Mouse (Mus musculus): ENCODE measurements around the gene Gm49387. TPM values are rescaled to one million over a fixed set of nuclear protein-coding genes. Genes with fewer than 3 reads are reported as not detected.
A peak's percentile ranks its signal among the peaks of the same experiment; 100 is the strongest.

The Gm49387 gene
- polyA plus RNA-seq, 1 experiment from 2014 or later, result 1.7 TPM

DNA sequence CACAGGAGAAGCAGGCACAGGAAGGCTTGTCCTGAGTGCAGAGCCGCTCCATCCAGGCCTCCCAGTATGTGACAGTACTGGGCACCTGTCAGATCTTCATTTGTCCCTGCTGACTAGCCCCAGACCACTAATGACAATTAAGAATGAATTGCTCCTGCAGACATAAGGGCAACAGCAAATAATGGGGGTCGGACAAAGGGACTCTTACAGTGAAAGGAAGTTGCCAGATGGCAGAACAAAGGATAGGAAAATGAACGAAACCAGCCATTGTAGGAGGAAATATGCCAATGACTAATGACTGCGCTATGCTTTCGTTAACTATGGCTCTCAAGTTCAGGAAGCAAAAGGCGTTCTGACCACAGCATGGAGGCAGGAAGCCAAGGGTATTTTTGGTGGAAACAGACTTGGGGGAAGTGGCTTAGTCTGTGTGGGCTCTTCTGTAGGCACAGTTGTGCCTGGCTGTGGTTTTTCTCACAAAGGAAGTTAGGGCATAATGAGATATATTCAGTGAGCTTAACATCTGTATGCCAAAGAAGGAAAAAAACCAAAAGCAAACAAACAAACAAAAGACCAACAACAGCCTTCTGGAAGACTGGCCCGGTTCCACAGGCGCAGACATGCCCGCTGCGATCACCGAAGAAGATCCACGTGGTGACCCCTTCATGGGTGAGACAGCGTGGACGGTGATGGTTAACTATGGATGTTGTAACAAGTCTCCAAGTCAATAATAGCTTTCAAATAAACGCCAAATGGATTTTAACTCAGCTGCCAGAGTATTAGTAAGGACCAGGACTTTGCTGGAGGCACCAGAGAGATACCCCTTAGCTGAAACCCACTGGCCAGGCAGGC, 29.2 kb upstream of the Gm49387 start:
- H3K4me1 ChIP-seq (ENCODE audit: control insufficient read depth, insufficient read depth, low read depth, low read length), result peaks cover 13% of the 10 kb centered on the region
- H3K9me3 ChIP-seq (ENCODE audit: control insufficient read depth, low read length), result no peaks in the 10 kb centered on the region
- peak overlapping the region; percentile 64 for H3K27ac ChIP-seq (ENCODE audit: low read depth, low read length)
- 47% methylated on average over 15 of the region's 15 CpGs for WGBS
- ATAC-seq, result peak; percentile 31; the same call in 1 of the 2 replicates
- no peaks in the 10 kb centered on the region for H3K27me3 ChIP-seq (replicated peaks; ENCODE audit: control insufficient read depth, insufficient read depth, low read length)
- H3K9ac ChIP-seq (ENCODE audit: low read depth, low read length), result peak overlapping the region; percentile 14; the same call in 1 of the 2 replicates
- H3K36me3 ChIP-seq (ENCODE audit: control insufficient read depth, insufficient read depth, low read length), result peaks cover 10% of the 10 kb centered on the region; the same call in 1 of the 2 replicates
- H3K4me2 ChIP-seq (ENCODE audit: low read length), result no peak overlapping the region
- no peak overlapping the region for H3K4me3 ChIP-seq (ENCODE audit: low read length)

DNA sequence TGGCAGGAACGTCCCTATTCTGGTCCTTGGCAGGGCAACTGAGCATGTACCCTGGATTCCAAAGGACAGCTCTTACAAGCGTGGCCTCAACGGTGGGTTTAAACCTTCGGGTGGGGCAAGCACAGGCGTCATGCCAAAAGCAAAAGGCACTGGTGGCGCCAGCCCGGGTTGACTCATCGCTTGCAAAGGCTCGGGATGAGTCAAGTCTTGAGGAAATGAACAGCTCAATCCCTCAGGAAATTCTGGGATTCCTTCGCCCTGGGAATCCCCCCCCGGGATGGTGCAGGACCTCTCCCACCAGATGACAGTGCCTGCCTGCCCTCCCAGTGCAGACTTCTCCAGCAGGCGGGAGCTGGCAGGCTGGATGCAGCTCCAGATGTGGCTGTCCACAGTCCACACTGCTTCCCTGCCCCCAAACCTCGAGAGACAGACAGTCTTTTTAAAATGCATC, 28.5 kb upstream of the Gm49387 start:
- Histone ChIP-seq H3K36me3 (ENCODE audit: control insufficient read depth, insufficient read depth, low read length) (peaks cover 10% of the 10 kb centered on the region; the same call in 1 of the 2 replicates), H3K27me3 (replicated peaks; ENCODE audit: control insufficient read depth, insufficient read depth, low read length) (no peaks in the 10 kb centered on the region), H3K4me1 (ENCODE audit: control insufficient read depth, insufficient read depth, low read depth, low read length) (peaks cover 16% of the 10 kb centered on the region), H3K4me2 (ENCODE audit: low read length) (no peak overlapping the region), H3K27ac (ENCODE audit: low read depth, low read length) (peak overlapping the region; percentile 64), H3K4me3 (ENCODE audit: low read length) (no peak overlapping the region), H3K9ac (ENCODE audit: low read depth, low read length) (peak overlapping the region; percentile 14), H3K9me3 (ENCODE audit: control insufficient read depth, low read length) (no peaks in the 10 kb centered on the region)
- 40% methylated on average over 13 of the region's 13 CpGs for WGBS
- peak; percentile 57 for ATAC-seq

DNA sequence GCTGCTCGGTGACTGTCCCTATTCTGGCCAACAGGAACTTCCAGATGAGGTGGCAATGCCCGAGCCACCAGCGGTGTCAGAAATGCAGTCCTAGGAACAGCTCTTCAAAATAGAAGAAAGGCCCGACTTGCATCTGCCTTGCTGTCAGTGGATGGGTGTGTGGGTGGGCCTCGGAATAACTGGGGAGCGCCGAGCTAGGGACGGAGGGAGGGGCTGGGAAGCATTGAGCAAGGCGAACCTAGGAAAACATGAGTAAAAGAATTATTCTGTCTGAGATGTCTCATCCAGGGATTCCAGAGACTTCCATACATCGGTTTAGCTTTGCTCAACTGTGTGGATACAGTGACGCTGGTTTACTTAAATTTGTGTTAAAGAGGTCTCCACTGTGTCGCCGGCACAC, 27.6 kb upstream of the Gm49387 start:
- H3K4me1 ChIP-seq (ENCODE audit: control insufficient read depth, insufficient read depth, low read depth, low read length), result peaks cover 25% of the 10 kb centered on the region
- H3K9me3 ChIP-seq (ENCODE audit: control insufficient read depth, low read length), result no peaks in the 10 kb centered on the region
- H3K27ac ChIP-seq (ENCODE audit: low read depth, low read length), result no peak overlapping the region; the same call in 1 of the 2 replicates
- no peak overlapping the region for H3K4me2 ChIP-seq (ENCODE audit: low read length)
- no peak for ATAC-seq
- no peak overlapping the region for H3K4me3 ChIP-seq (ENCODE audit: low read length)
- H3K27me3 ChIP-seq (replicated peaks; ENCODE audit: control insufficient read depth, insufficient read depth, low read length), result no peaks in the 10 kb centered on the region
- WGBS, result 79% methylated on average over 13 of the region's 13 CpGs
- H3K9ac ChIP-seq (ENCODE audit: low read depth, low read length), result no peak overlapping the region
- peaks cover 10% of the 10 kb centered on the region; the same call in 1 of the 2 replicates for H3K36me3 ChIP-seq (ENCODE audit: control insufficient read depth, insufficient read depth, low read length)

DNA sequence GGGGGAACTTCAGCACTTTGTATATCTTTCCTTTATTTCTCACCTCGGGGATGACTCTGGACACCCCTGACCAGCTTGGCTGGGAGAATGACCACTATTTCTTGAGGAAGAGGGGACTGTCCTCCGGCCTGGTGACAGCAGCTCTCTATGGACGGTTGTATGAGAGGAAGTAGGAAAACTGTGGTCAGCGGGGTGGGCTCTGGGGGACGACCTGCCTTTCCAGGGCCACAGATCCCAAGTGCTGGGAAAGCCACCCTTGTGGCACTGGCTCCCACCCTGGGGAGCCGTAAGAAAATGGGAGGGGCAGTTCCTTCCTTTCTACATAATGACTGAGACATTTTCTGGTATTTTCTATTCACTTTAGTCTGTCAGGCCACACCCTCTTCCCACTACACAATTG, 27.1 kb upstream of the Gm49387 start:
- H3K4me1 ChIP-seq (ENCODE audit: control insufficient read depth, insufficient read depth, low read depth, low read length), result peaks cover 28% of the 10 kb centered on the region
- H3K27ac ChIP-seq (ENCODE audit: low read depth, low read length), result no peak overlapping the region
- no peak overlapping the region for H3K9ac ChIP-seq (ENCODE audit: low read depth, low read length)
- no peaks in the 10 kb centered on the region for H3K9me3 ChIP-seq (ENCODE audit: control insufficient read depth, low read length)
- no peak overlapping the region for H3K4me3 ChIP-seq (ENCODE audit: low read length)
- 83% methylated on average over 6 of the region's 6 CpGs for WGBS
- H3K4me2 ChIP-seq (ENCODE audit: low read length), result no peak overlapping the region
- no peak for ATAC-seq
- no peaks in the 10 kb centered on the region for H3K27me3 ChIP-seq (replicated peaks; ENCODE audit: control insufficient read depth, insufficient read depth, low read length)
- peaks cover 10% of the 10 kb centered on the region; the same call in 1 of the 2 replicates for H3K36me3 ChIP-seq (ENCODE audit: control insufficient read depth, insufficient read depth, low read length)

DNA sequence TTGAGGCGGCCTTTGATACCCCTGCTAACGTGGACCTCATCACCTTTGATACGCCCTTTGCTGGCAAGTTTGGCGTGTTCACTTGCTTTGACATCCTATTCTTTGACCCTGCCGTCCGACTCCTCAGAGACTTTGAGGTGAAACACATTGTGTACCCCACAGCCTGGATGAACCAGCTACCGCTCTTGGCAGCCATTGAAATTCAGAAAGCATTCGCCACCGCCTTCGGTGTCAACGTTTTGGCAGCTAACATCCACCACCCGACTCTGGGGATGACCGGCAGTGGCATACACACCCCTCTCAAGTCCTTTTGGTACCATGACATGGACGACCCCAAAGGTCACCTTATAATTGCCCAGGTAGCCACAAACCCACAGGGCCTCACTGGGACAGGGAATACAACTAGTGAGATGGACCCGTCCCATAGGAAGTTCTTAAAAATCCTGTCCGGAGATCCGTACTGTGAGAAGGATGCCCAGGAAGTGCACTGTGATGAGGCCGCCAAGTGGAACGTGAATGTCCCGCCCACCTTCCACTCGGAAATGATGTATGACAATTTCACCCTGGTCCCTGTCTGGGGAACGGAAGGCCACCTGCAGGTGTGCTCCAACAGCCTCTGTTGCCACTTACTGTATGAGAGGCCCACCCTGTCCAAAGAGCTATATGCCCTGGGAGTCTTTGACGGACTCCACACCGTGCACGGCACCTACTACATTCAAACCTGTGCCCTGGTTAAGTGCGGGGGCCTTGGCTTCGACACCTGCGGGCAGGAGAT, 26.4 kb upstream of the Gm49387 start:
- no peak overlapping the region for H3K4me3 ChIP-seq (ENCODE audit: low read length)
- no peak overlapping the region for H3K9ac ChIP-seq (ENCODE audit: low read depth, low read length)
- WGBS, result 95% methylated on average over 28 of the region's 28 CpGs
- no peak overlapping the region for H3K27ac ChIP-seq (ENCODE audit: low read depth, low read length)
- H3K27me3 ChIP-seq (replicated peaks; ENCODE audit: control insufficient read depth, insufficient read depth, low read length), result no peaks in the 10 kb centered on the region
- peaks cover 10% of the 10 kb centered on the region; the same call in 1 of the 2 replicates for H3K36me3 ChIP-seq (ENCODE audit: control insufficient read depth, insufficient read depth, low read length)
- peaks cover 35% of the 10 kb centered on the region for H3K4me1 ChIP-seq (ENCODE audit: control insufficient read depth, insufficient read depth, low read depth, low read length)
- no peaks in the 10 kb centered on the region for H3K9me3 ChIP-seq (ENCODE audit: control insufficient read depth, low read length)
- H3K4me2 ChIP-seq (ENCODE audit: low read length), result no peak overlapping the region
- ATAC-seq, result no peak

DNA sequence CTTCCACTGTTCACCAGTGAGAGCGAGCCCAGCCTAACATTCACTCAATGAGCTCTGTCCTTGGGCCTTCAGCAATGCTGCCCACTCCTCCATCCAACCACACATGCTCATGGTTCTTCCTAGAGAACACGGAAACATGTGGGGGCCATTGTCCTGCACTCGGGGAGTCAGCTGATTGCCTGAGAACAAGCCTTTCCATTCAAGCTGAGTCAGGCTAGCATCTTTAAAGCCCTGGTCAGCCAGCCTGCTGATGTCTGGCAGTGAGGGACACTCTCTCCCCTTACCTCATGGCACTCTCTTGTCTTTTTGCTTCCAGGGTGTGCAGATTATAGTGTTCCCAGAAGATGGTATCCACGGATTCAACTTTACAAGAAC, 24.9 kb upstream of the Gm49387 start:
- no peak overlapping the region for H3K4me3 ChIP-seq (ENCODE audit: low read length)
- H3K9me3 ChIP-seq (ENCODE audit: control insufficient read depth, low read length), result no peaks in the 10 kb centered on the region
- H3K4me1 ChIP-seq (ENCODE audit: control insufficient read depth, insufficient read depth, low read depth, low read length), result peaks cover 42% of the 10 kb centered on the region
- peaks cover 10% of the 10 kb centered on the region; the same call in 1 of the 2 replicates for H3K36me3 ChIP-seq (ENCODE audit: control insufficient read depth, insufficient read depth, low read length)
- H3K27ac ChIP-seq (ENCODE audit: low read depth, low read length), result no peak overlapping the region
- no peaks in the 10 kb centered on the region for H3K27me3 ChIP-seq (replicated peaks; ENCODE audit: control insufficient read depth, insufficient read depth, low read length)
- WGBS, result 83% methylated on average over 4 of the region's 4 CpGs
- H3K9ac ChIP-seq (ENCODE audit: low read depth, low read length), result no peak overlapping the region
- ATAC-seq, result no peak
- no peak overlapping the region for H3K4me2 ChIP-seq (ENCODE audit: low read length)

DNA sequence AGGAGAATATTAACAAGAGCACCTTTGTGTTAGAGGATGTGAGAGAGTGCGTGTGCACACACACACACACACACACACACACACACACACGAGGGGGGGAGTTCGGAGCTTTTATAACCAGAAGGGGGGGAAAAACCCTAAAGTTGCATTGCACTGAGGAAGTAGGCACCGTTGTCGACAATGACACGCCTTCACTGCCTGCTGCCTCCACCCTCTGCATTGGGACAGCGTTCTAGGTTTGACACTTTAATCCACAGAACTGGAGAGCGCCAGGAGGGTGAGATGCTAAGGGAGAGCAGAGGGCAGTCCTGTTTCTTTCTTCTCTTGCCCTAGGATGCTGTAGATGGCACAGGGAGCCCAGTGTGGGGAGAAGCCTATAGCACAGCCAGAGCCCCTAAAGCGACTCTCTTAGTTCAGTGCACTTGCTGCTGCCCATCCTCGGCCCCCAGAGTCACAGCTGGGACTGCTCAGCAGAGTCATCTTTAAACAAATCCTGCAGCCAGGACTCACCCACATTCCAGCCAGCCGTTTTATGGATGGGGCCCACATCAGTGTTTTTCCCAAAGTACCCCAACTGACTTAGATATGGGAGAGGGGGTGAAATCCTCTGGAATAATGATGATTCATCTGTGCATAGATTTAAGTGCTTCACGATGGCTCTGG, 24.4 kb upstream of the Gm49387 start:
- WGBS, result 66% methylated on average over 12 of the region's 12 CpGs

DNA sequence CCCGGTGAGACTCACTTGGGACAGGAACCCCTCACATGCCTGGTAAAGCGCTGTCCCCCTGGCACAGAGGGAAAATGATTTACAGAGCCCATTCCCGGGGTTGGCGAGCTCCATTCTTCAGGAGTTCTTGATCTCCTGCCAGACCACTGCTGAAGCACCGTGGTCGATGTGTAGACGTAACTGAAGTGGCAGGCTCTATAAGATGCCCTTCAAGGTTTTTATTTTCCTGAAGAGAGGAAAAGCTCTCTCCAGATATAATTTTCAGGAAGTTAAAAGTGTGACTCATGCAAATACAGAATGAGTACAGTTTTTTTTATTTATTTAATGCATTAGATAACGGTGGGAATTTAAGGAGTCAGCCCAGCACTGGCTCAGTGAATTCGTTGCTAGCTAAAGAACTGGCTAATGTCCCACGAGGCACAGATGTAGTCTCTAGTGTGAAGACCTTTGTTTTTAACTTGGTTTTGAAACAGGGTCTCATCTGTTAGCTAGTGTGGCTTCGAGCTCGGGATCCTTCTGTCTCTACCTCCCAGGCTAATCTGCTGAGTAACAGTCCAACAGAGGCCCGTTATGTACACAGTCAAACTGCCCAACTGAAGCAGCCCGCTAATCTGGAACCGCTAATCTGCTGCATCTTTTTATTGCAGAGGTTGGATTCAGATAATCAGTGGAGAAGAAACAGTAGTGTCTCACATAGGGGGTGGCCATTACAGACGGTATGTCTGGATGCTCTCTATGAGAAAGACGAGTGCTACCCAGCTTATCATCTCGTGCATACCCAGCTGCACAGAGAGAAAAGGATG, 23.6 kb upstream of the Gm49387 start:
- H3K4me2 ChIP-seq (ENCODE audit: low read length), result no peak overlapping the region
- no peaks in the 10 kb centered on the region for H3K9me3 ChIP-seq (ENCODE audit: control insufficient read depth, low read length)
- H3K4me1 ChIP-seq (ENCODE audit: control insufficient read depth, insufficient read depth, low read depth, low read length), result peaks cover 47% of the 10 kb centered on the region
- no peaks in the 10 kb centered on the region for H3K27me3 ChIP-seq (replicated peaks; ENCODE audit: control insufficient read depth, insufficient read depth, low read length)
- H3K36me3 ChIP-seq (ENCODE audit: control insufficient read depth, insufficient read depth, low read length), result peaks cover 10% of the 10 kb centered on the region; the same call in 1 of the 2 replicates
- H3K4me3 ChIP-seq (ENCODE audit: low read length), result no peak overlapping the region
- no peak overlapping the region for H3K9ac ChIP-seq (ENCODE audit: low read depth, low read length)
- ATAC-seq, result no peak
- H3K27ac ChIP-seq (ENCODE audit: low read depth, low read length), result peak overlapping the region; percentile 57
- 41% methylated on average over 18 of the region's 18 CpGs for WGBS

More for the DNA sequence above, 24.4 kb upstream of the Gm49387 start:
- peaks cover 46% of the 10 kb centered on the region for H3K4me1 ChIP-seq (ENCODE audit: control insufficient read depth, insufficient read depth, low read depth, low read length)
- H3K27me3 ChIP-seq (replicated peaks; ENCODE audit: control insufficient read depth, insufficient read depth, low read length), result no peaks in the 10 kb centered on the region
- peak overlapping the region; percentile 57 for H3K27ac ChIP-seq (ENCODE audit: low read depth, low read length)
- peaks cover 10% of the 10 kb centered on the region; the same call in 1 of the 2 replicates for H3K36me3 ChIP-seq (ENCODE audit: control insufficient read depth, insufficient read depth, low read length)
- H3K9ac ChIP-seq (ENCODE audit: low read depth, low read length), result no peak overlapping the region
- no peak overlapping the region for H3K4me3 ChIP-seq (ENCODE audit: low read length)
- H3K4me2 ChIP-seq (ENCODE audit: low read length), result no peak overlapping the region
- ATAC-seq, result no peak
- H3K9me3 ChIP-seq (ENCODE audit: control insufficient read depth, low read length), result no peaks in the 10 kb centered on the region

Measured in hindbrain, embryonic 16.5 days (tissue).